ENCODE assay signal across 31 mouse cellular contexts in genomic region chr3:58609985-58610384, GRCm38 (mm10). TPM values are rescaled to one million over a fixed set of nuclear protein-coding genes. Genes with fewer than 3 reads are reported as not detected.
"Had no signal": no experiment of that assay in that cellular context is flagged by ENCODE, and none has a peak within 500 bp of the region (broad histone marks: within the 10 kb centered on the region; RNA-seq: fewer than 3 reads in every experiment).

No protein-coding gene starts in this region.

- H3K27me3 ChIP-seq: heart, embryonic 13.5 days; heart, embryonic 15.5 days; hindbrain, embryonic 13.5 days; hindbrain, embryonic 15.5 days; limb, embryonic 12.5 days; liver, embryonic 13.5 days; liver, embryonic 15.5 days had no signal

- H3K27ac ChIP-seq: gastrocnemius, adult 2 months; heart, adult 2 months; heart, embryonic 13.5 days; heart, embryonic 15.5 days; hindbrain, embryonic 13.5 days; hindbrain, embryonic 15.5 days; hindbrain, postnatal 0 days; layer of hippocampus, adult 2 months; left cerebral cortex, adult 2 months; limb, embryonic 10.5 days; limb, embryonic 12.5 days; liver, embryonic 13.5 days; liver, embryonic 15.5 days had no signal

- H3K4me3 ChIP-seq: gastrocnemius, adult 2 months; heart, adult 2 months; heart, embryonic 13.5 days; heart, embryonic 15.5 days; hindbrain, embryonic 13.5 days; hindbrain, embryonic 15.5 days; layer of hippocampus, adult 2 months; left cerebral cortex, adult 2 months; limb, embryonic 10.5 days; limb, embryonic 12.5 days; liver, embryonic 13.5 days; liver, embryonic 15.5 days had no signal

- H3K9ac ChIP-seq: heart, embryonic 13.5 days; heart, embryonic 15.5 days; hindbrain, embryonic 13.5 days; hindbrain, embryonic 15.5 days; limb, embryonic 12.5 days; liver, embryonic 13.5 days; liver, embryonic 15.5 days had no signal

- H3K4me1 ChIP-seq: heart, embryonic 13.5 days; heart, embryonic 15.5 days; hindbrain, embryonic 13.5 days; hindbrain, embryonic 15.5 days; limb, embryonic 10.5 days; limb, embryonic 12.5 days; liver, embryonic 13.5 days; liver, embryonic 15.5 days had no signal

- H3K9me3 ChIP-seq: heart, embryonic 15.5 days; hindbrain, embryonic 13.5 days; hindbrain, embryonic 15.5 days; limb, embryonic 10.5 days; liver, embryonic 13.5 days; liver, embryonic 15.5 days had no signal

- ATAC-seq: hindbrain, postnatal 0 days; intestine, embryonic 16.5 days had no signal

- DNase-seq: gastrocnemius, adult 2 months; gastrocnemius, postnatal 14 days; gastrocnemius, postnatal 36 days; heart, adult 11 months; heart, adult 2 months; heart, postnatal 14 days; heart, postnatal 36 days; kidney, adult 11 months; kidney, adult 2 months; kidney, adult 9 months; kidney, postnatal 10 days; kidney, postnatal 25 days; kidney, postnatal 4 days; liver; liver, embryonic 13.5 days had no signal

- H3K36me3 ChIP-seq: heart, embryonic 13.5 days; heart, embryonic 15.5 days; hindbrain, embryonic 13.5 days; hindbrain, embryonic 15.5 days; limb, embryonic 10.5 days; limb, embryonic 12.5 days; liver, embryonic 13.5 days; liver, embryonic 15.5 days had no signal

- H3K4me2 ChIP-seq: heart, embryonic 11.5 days; heart, embryonic 13.5 days; heart, embryonic 15.5 days; hindbrain, embryonic 13.5 days; hindbrain, embryonic 15.5 days; limb, embryonic 12.5 days; liver, embryonic 11.5 days; liver, embryonic 13.5 days; liver, embryonic 15.5 days had no signal

RNA-seq across cellular contexts. Expression of gene Erich6, which starts 27.0 kb away (rescaled TPM):
- total RNA-seq: gastrocnemius, adult 2 months; gastrocnemius, postnatal 36 days; heart, adult 2 months; heart, postnatal 36 days; hematopoietic stem cell, adult 5-6 weeks; hindbrain, postnatal 0 days had no signal
- polyA plus RNA-seq: heart, postnatal 0 days; intestine, embryonic 16.5 days; kidney, embryonic 16.5 days; limb, embryonic 10.5 days; liver, embryonic 11.5 days; liver, embryonic 13.5 days; liver, embryonic 15.5 days had no signal
